ENCODE assay signal across 27 mouse cellular contexts in genomic region chr5:36888501-36888900, GRCm38 (mm10). TPM values are rescaled to one million over a fixed set of nuclear protein-coding genes. Genes with fewer than 3 reads are reported as not detected.
DNase-seq lines count a peak whose midpoint lies in the region; ATAC-seq and TF ChIP-seq lines count a peak whose summit lies in the region.
"Had no signal": no experiment of that assay in that cellular context is flagged by ENCODE, and none has a peak within 500 bp of the region (broad histone marks: within the 10 kb centered on the region; RNA-seq: fewer than 3 reads in every experiment).

No protein-coding gene starts in this region.

- DNase-seq in midbrain, postnatal 0 days (ENCODE audit: low spot score): peak; percentile 44
- DNase-seq in midbrain, embryonic 11.5 days (ENCODE audit: low spot score, missing footprints): no peak
- peak; percentile 93 for DNase-seq in cerebellum, adult 9-11 months
- no peak for DNase-seq in lung, adult 18-20 months
- no peak for DNase-seq in liver
- DNase-seq: adrenal gland, postnatal 10 days; heart, postnatal 36 days; kidney, adult 11 months; kidney, postnatal 4 days; layer of hippocampus, adult 9-11 months; lung, embryonic 14.5 days; lung, postnatal 4 days; right cerebral cortex, postnatal 14 days; thymus, postnatal 25 days had no signal

- no peaks in the 10 kb centered on the region for H3K9me3 ChIP-seq in hindbrain, embryonic 15.5 days
- H3K9me3 ChIP-seq in hindbrain, embryonic 12.5 days (replicated peaks): no peaks in the 10 kb centered on the region
- H3K9me3 ChIP-seq in midbrain, postnatal 0 days (ENCODE audit: low read length): no peaks in the 10 kb centered on the region
- H3K9me3 ChIP-seq in midbrain, embryonic 11.5 days (ENCODE audit: control insufficient read depth, low read length): no peaks in the 10 kb centered on the region
- H3K9me3 ChIP-seq in neural tube, embryonic 15.5 days (replicated peaks): no peaks in the 10 kb centered on the region
- H3K9me3 ChIP-seq: embryonic facial prominence, embryonic 15.5 days; heart, embryonic 15.5 days; limb, embryonic 12.5 days; liver, embryonic 12.5 days; midbrain, embryonic 15.5 days had no signal

- 82% methylated on average over 8 of the region's 8 CpGs for WGBS in hindbrain, embryonic 15.5 days
- 83% methylated on average over 8 of the region's 8 CpGs for WGBS in hindbrain, embryonic 12.5 days
- 87% methylated on average over 8 of the region's 8 CpGs for WGBS in midbrain, postnatal 0 days
- 86% methylated on average over 8 of the region's 8 CpGs for WGBS in midbrain, embryonic 11.5 days
- 87% methylated on average over 8 of the region's 8 CpGs for WGBS in neural tube, embryonic 15.5 days

- peaks cover 56% of the 10 kb centered on the region for H3K4me1 ChIP-seq in hindbrain, embryonic 15.5 days (replicated peaks)
- H3K4me1 ChIP-seq in hindbrain, embryonic 12.5 days: peaks cover 22% of the 10 kb centered on the region
- peaks cover 11% of the 10 kb centered on the region; the same call in 1 of the 2 replicates for H3K4me1 ChIP-seq in midbrain, postnatal 0 days (ENCODE audit: insufficient read depth, low read length)
- H3K4me1 ChIP-seq in midbrain, embryonic 11.5 days (ENCODE audit: control insufficient read depth, insufficient read depth, low read length): peaks cover 4% of the 10 kb centered on the region; the same call in 1 of the 2 replicates
- H3K4me1 ChIP-seq in neural tube, embryonic 15.5 days: peaks cover 67% of the 10 kb centered on the region
- H3K4me1 ChIP-seq: embryonic facial prominence, embryonic 15.5 days; liver, embryonic 12.5 days had no signal

- no peak for ATAC-seq in hindbrain, embryonic 15.5 days (ENCODE audit: low FRiP score, low read depth)
- ATAC-seq in hindbrain, embryonic 12.5 days (ENCODE audit: low FRiP score): no peak
- no peak for ATAC-seq in midbrain, postnatal 0 days (ENCODE audit: low FRiP score)
- no peak for ATAC-seq in midbrain, embryonic 11.5 days (ENCODE audit: low FRiP score)
- no peak for ATAC-seq in neural tube, embryonic 15.5 days (ENCODE audit: low FRiP score)
- ATAC-seq: forebrain, embryonic 14.5 days; liver, embryonic 12.5 days; midbrain, embryonic 15.5 days had no signal

- no peak overlapping the region for H3K4me3 ChIP-seq in hindbrain, embryonic 15.5 days
- H3K4me3 ChIP-seq in hindbrain, embryonic 12.5 days: no peak overlapping the region
- H3K4me3 ChIP-seq in midbrain, postnatal 0 days (ENCODE audit: low read depth, low read length): no peak overlapping the region
- H3K4me3 ChIP-seq in midbrain, embryonic 11.5 days (ENCODE audit: low read depth, low read length): no peak overlapping the region
- no peak overlapping the region for H3K4me3 ChIP-seq in neural tube, embryonic 15.5 days (replicated peaks)
- H3K4me3 ChIP-seq: embryonic facial prominence, embryonic 15.5 days; heart, embryonic 15.5 days; limb, embryonic 12.5 days; liver, embryonic 12.5 days; midbrain, embryonic 15.5 days; myocyte had no signal

- no peaks in the 10 kb centered on the region for H3K36me3 ChIP-seq in hindbrain, embryonic 15.5 days
- H3K36me3 ChIP-seq in hindbrain, embryonic 12.5 days: no peaks in the 10 kb centered on the region
- no peaks in the 10 kb centered on the region for H3K36me3 ChIP-seq in midbrain, postnatal 0 days (ENCODE audit: insufficient read depth, low read length)
- no peaks in the 10 kb centered on the region for H3K36me3 ChIP-seq in midbrain, embryonic 11.5 days (ENCODE audit: control insufficient read depth, insufficient read depth, low read length)
- H3K36me3 ChIP-seq in neural tube, embryonic 15.5 days: no peaks in the 10 kb centered on the region
- H3K36me3 ChIP-seq: embryonic facial prominence, embryonic 15.5 days; heart, embryonic 15.5 days; limb, embryonic 12.5 days; liver, embryonic 12.5 days; midbrain, embryonic 15.5 days had no signal

- H3K4me2 ChIP-seq in hindbrain, embryonic 15.5 days: no peak overlapping the region
- H3K4me2 ChIP-seq in hindbrain, embryonic 12.5 days (replicated peaks): no peak overlapping the region
- H3K4me2 ChIP-seq in midbrain, postnatal 0 days (ENCODE audit: low read depth, low read length, poor library complexity, severe bottlenecking): no peak overlapping the region
- H3K4me2 ChIP-seq in midbrain, embryonic 11.5 days: no peak overlapping the region
- no peak overlapping the region for H3K4me2 ChIP-seq in neural tube, embryonic 15.5 days
- H3K4me2 ChIP-seq: embryonic facial prominence, embryonic 15.5 days; heart, embryonic 15.5 days; limb, embryonic 12.5 days; liver, embryonic 12.5 days; lung, embryonic 14.5 days; midbrain, embryonic 15.5 days had no signal

- H3K27me3 ChIP-seq in hindbrain, embryonic 15.5 days: no peaks in the 10 kb centered on the region
- peaks cover 3% of the 10 kb centered on the region for H3K27me3 ChIP-seq in hindbrain, embryonic 12.5 days
- no peaks in the 10 kb centered on the region for H3K27me3 ChIP-seq in midbrain, postnatal 0 days (ENCODE audit: insufficient read depth, low read length)
- no peaks in the 10 kb centered on the region for H3K27me3 ChIP-seq in midbrain, embryonic 11.5 days (ENCODE audit: control insufficient read depth, insufficient read depth, low read length)
- no peaks in the 10 kb centered on the region for H3K27me3 ChIP-seq in neural tube, embryonic 15.5 days (replicated peaks)
- H3K27me3 ChIP-seq: embryonic facial prominence, embryonic 15.5 days; heart, embryonic 15.5 days; midbrain, embryonic 15.5 days had no signal

- 0 out of 2 replicates have a peak overlapping the region, but pooled peaks have one; percentile 9 for H3K27ac ChIP-seq in hindbrain, embryonic 15.5 days (replicated peaks)
- H3K27ac ChIP-seq in hindbrain, embryonic 12.5 days: no peak overlapping the region
- H3K27ac ChIP-seq in midbrain, postnatal 0 days (ENCODE audit: low read depth, low read length): no peak overlapping the region
- no peak overlapping the region for H3K27ac ChIP-seq in midbrain, embryonic 11.5 days (ENCODE audit: low read depth, low read length)
- H3K27ac ChIP-seq in neural tube, embryonic 15.5 days (replicated peaks): peak overlapping the region; percentile 67; the same call in 1 of the 2 replicates
- H3K27ac ChIP-seq: embryonic facial prominence, embryonic 15.5 days; heart, embryonic 15.5 days; limb, embryonic 12.5 days; liver, embryonic 12.5 days; midbrain, embryonic 15.5 days had no signal

- no peak for TF ChIP-seq CTCF in midbrain, postnatal 0 days (IDR thresholded peaks at IDR 0.05)

- no peak overlapping the region for H3K9ac ChIP-seq in hindbrain, embryonic 15.5 days
- H3K9ac ChIP-seq in hindbrain, embryonic 12.5 days: no peak overlapping the region
- H3K9ac ChIP-seq in midbrain, postnatal 0 days (replicated peaks; ENCODE audit: low read length, poor library complexity, severe bottlenecking): no peak overlapping the region
- H3K9ac ChIP-seq in midbrain, embryonic 11.5 days (ENCODE audit: low read length): no peak overlapping the region
- H3K9ac ChIP-seq in neural tube, embryonic 15.5 days (replicated peaks): no peak overlapping the region
- H3K9ac ChIP-seq: embryonic facial prominence, embryonic 15.5 days; heart, embryonic 15.5 days; limb, embryonic 12.5 days; liver, embryonic 12.5 days; lung, embryonic 14.5 days; midbrain, embryonic 15.5 days had no signal

RNA-seq across cellular contexts. Expression of gene Ppp2r2c, which starts 20.2 kb away (rescaled TPM):
- polyA plus RNA-seq in hindbrain, embryonic 15.5 days (2015; fragmentation: Nextera tagmentation; extraction: Ambion mirVana): 63.0 and 72.5 TPM in 2 replicates
- 7.6 and 8.0 TPM in 2 replicates for polyA plus RNA-seq in hindbrain, embryonic 12.5 days (2016; fragmentation: Nextera tagmentation; extraction: Ambion mirVana)
- 205 and 231 TPM in 2 replicates for total RNA-seq in midbrain, postnatal 0 days (2014; rRNA removed)
- polyA plus RNA-seq in midbrain, postnatal 0 days (2015; fragmentation: Nextera tagmentation; extraction: Ambion mirVana): 89.0 and 91.8 TPM in 2 replicates
- 1.2 TPM in 2 replicates for polyA plus RNA-seq in midbrain, embryonic 11.5 days (2014; fragmentation: Nextera tagmentation; extraction: Ambion mirVana)
- 56.3 and 72.9 TPM in 2 replicates for polyA plus RNA-seq in neural tube, embryonic 15.5 days (2015; fragmentation: Nextera tagmentation; extraction: Ambion mirVana)
- total RNA-seq: megakaryocyte-erythroid progenitor cell, adult 5-6 weeks; neutrophil, adult 5-6 weeks had no signal
- polyA plus RNA-seq: kidney, embryonic 16.5 days had no signal

RNA-seq across cellular contexts. Expression of gene Man2b2, which starts 58.0 kb away (rescaled TPM):
- 12.8 and 13.4 TPM in 2 replicates for polyA plus RNA-seq in hindbrain, embryonic 15.5 days (2015; fragmentation: Nextera tagmentation; extraction: Ambion mirVana)
- 16.1 and 16.7 TPM in 2 replicates for polyA plus RNA-seq in hindbrain, embryonic 12.5 days (2016; fragmentation: Nextera tagmentation; extraction: Ambion mirVana)
- 22.6 and 26.2 TPM in 2 replicates for total RNA-seq in midbrain, postnatal 0 days (2014; rRNA removed)
- 15.6 and 15.8 TPM in 2 replicates for polyA plus RNA-seq in midbrain, postnatal 0 days (2015; fragmentation: Nextera tagmentation; extraction: Ambion mirVana)
- polyA plus RNA-seq in midbrain, embryonic 11.5 days (2014; fragmentation: Nextera tagmentation; extraction: Ambion mirVana): 11.9 and 12.4 TPM in 2 replicates
- polyA plus RNA-seq in neural tube, embryonic 15.5 days (2015; fragmentation: Nextera tagmentation; extraction: Ambion mirVana): 13.2 and 14.4 TPM in 2 replicates

Comparison
In these comparisons a context has a peak if more than half of its experiments do, and no peak if none do; other contexts are left out.
1. H3K27ac ChIP-seq: peak in hindbrain, embryonic 15.5 days (single experiment) and neural tube, embryonic 15.5 days (single experiment); none in hindbrain, embryonic 12.5 days (single experiment), midbrain, postnatal 0 days (single experiment) and midbrain, embryonic 11.5 days (single experiment).
2. DNase-seq: peak in midbrain, postnatal 0 days (single experiment) and cerebellum, adult 9-11 months (single experiment); none in midbrain, embryonic 11.5 days (single experiment), lung, adult 18-20 months (0 of 2) and liver (single experiment).